Mouse (Mus musculus) olfactory bulb, adult 2 months (tissue): ENCODE measurements at regions not wholly inside any gene's neighbourhood (a gene's known extent, or its start where the extent isn't known, plus 50 kb on each side); places are given as distances from the start of the nearest gene placed in this dataset.

ENCODE experiments used
- H3K27ac ChIP-seq: fragments of 200-500 bp; 2 replicates; pipeline ENCODE4 v1.5.1; 2012; ENCODE audit warnings: low read depth, low read length; ENCODE audit not compliant: insufficient read depth
- H3K4me1 ChIP-seq: fragments of 200-500 bp; 2 replicates; pipeline ENCODE4 v1.6.1; 2012; ENCODE audit warnings: low read length; ENCODE audit not compliant: control insufficient read depth, insufficient read depth
- H3K4me3 ChIP-seq: fragments of 200-500 bp; 2 replicates; pipeline ENCODE4 v1.5.1; 2012; ENCODE audit warnings: mild to moderate bottlenecking, low read depth, low read length, moderate library complexity; ENCODE audit not compliant: insufficient read depth
- CTCF ChIP-seq: fragments of 200-500 bp; IDR thresholded peaks from 2 replicates; pipeline ENCODE4 v1.5.1; 2012; ENCODE audit warnings: low read depth, mild to moderate bottlenecking, low read length, moderate library complexity; ENCODE audit not compliant: insufficient read depth
- POLR2A ChIP-seq: fragments of 200-500 bp; IDR thresholded peaks from 2 replicates; pipeline ENCODE4 v1.6.1; 2012; ENCODE audit warnings: mild to moderate bottlenecking, low read depth, low read length, moderate library complexity; ENCODE audit not compliant: insufficient read depth
- WGBS: fragments of 180-500 bp; shearing (Covaris S2); methylation state at CpG from one replicate; pipeline ENCODE4 v1.1.7; 2018; 5-methylcytosine and 5-hydroxymethylcytosine counted together

- TF ChIP-seq CTCF, result no peak
- TF ChIP-seq POLR2A, result no peak
- WGBS, result 49% methylated on average over 1 of the region's 1 CpGs
These were observed 106.3 kb upstream of the Fmo9 start for GRCm38 (mm10) chr1:166787945-166788344.

GRCm38 (mm10) chr1:166788824-166789399, 107.3 kb upstream of the Fmo9 start:
- no peak overlapping the region for H3K4me3 ChIP-seq
- TF ChIP-seq POLR2A (no peak), CTCF (no peak)
- no peaks in the 10 kb centered on the region for H3K4me1 ChIP-seq
- no peak overlapping the region for H3K27ac ChIP-seq
- 54% methylated on average over 1 of the region's 1 CpGs for WGBS

More at GRCm38 (mm10) chr1:166787945-166788344, 106.3 kb upstream of the Fmo9 start:
- no peak overlapping the region for H3K4me3 ChIP-seq
- H3K27ac ChIP-seq, result no peak overlapping the region
- H3K4me1 ChIP-seq, result no peaks in the 10 kb centered on the region

GRCm38 (mm10) chr1:166793052-166793716, 111.5 kb upstream of the Fmo9 start:
- Histone ChIP-seq H3K4me1 (peaks cover 2% of the 10 kb centered on the region; the same call in 1 of the 2 replicates), H3K4me3 (no peak overlapping the region), H3K27ac (no peak overlapping the region)
- 87% methylated on average over 6 of the region's 6 CpGs for WGBS
- no peak for TF ChIP-seq CTCF
- no peak for TF ChIP-seq POLR2A

- WGBS, result 81% methylated on average over 1 of the region's 1 CpGs
- H3K4me1 ChIP-seq, result peaks cover 2% of the 10 kb centered on the region; the same call in 1 of the 2 replicates
- no peak overlapping the region for H3K4me3 ChIP-seq
- TF ChIP-seq CTCF (no peak), POLR2A (no peak)
- H3K27ac ChIP-seq, result no peak overlapping the region
These were observed 112.1 kb upstream of the Fmo9 start for GRCm38 (mm10) chr1:166793717-166794081.

- 68% methylated on average over 14 of the region's 14 CpGs for WGBS
- H3K4me1 ChIP-seq, result peaks cover 2% of the 10 kb centered on the region; the same call in 1 of the 2 replicates
- no peak overlapping the region for H3K27ac ChIP-seq
- TF ChIP-seq POLR2A (no peak), CTCF (no peak)
- H3K4me3 ChIP-seq, result no peak overlapping the region
These were observed 113.1 kb upstream of the Fmo9 start for GRCm38 (mm10) chr1:166794622-166795244.

GRCm38 (mm10) chr1:166795613-166796012, 114.0 kb upstream of the Fmo9 start:
- Histone ChIP-seq H3K27ac (no peak overlapping the region), H3K4me3 (no peak overlapping the region), H3K4me1 (peaks cover 2% of the 10 kb centered on the region; the same call in 1 of the 2 replicates)
- TF ChIP-seq CTCF (no peak), POLR2A (no peak)
- WGBS, result 79% methylated on average over 4 of the region's 4 CpGs

- TF ChIP-seq POLR2A (no peak), CTCF (no peak)
These were observed 114.8 kb upstream of the Fmo9 start for GRCm38 (mm10) chr1:166796362-166796925.

GRCm38 (mm10) chr1:166796931-166797330, 115.3 kb upstream of the Fmo9 start:
- WGBS, result 73% methylated on average over 4 of the region's 4 CpGs
- Histone ChIP-seq H3K4me3 (no peak overlapping the region), H3K4me1 (peaks cover 2% of the 10 kb centered on the region; the same call in 1 of the 2 replicates), H3K27ac (no peak overlapping the region)
- TF ChIP-seq POLR2A (no peak), CTCF (no peak)

More at GRCm38 (mm10) chr1:166796362-166796925, 114.8 kb upstream of the Fmo9 start:
- H3K4me3 ChIP-seq, result no peak overlapping the region
- H3K4me1 ChIP-seq, result peaks cover 2% of the 10 kb centered on the region; the same call in 1 of the 2 replicates
- no peak overlapping the region for H3K27ac ChIP-seq
- whole genome bisulfite sequencing, result 63% methylated on average over 6 of the region's 6 CpGs
